Mouse (Mus musculus) central nervous system, embryonic 11.5 days (tissue): ENCODE measurements around the gene Galnt10. TPM values are rescaled to one million over a fixed set of nuclear protein-coding genes. Genes with fewer than 3 reads are reported as not detected.

Experiments used
- polyA plus RNA-seq: library from polyadenylated mRNA; depleted of rRNA; stranded (reverse); fragments of >200 nt; gene quantifications from 2 replicates; pipeline ENCODE4 v1.2.3, GENCODE M21; 2012; rRNA removed

Galnt10 gene
- polyA plus RNA-seq, result 13.1 and 15.4 TPM in 2 replicates

DNA sequence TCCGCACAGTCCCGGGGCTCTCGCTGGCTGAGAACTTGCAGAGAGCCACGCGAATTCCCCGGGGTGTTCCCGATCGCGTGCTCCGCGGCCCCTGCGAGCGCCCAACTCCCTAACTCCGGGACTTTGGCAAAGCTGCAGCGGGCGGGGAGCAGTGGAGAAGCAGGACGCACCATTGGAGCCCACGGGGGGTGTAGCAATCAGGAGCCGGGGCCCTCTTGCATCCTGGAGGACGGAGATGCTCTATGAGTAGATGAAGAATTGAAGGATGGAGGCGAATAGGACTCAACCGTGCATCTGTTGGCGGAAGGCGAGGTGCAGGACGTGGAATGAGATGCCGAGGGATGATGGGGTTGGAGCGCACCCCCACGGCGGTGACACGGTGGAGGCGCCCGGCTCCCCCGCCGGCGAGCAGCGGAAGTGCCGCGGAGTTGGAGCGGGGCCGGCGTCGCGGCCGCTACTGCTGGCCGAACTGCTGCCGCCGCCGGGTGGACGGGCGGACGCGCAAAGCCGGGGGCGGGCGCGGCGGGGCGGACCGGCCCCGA, at the start of gene Galnt10:
Gene Galnt10, plus strand, starts transcription at position 425 of the 542 bp plus-strand sequence.

DNA sequence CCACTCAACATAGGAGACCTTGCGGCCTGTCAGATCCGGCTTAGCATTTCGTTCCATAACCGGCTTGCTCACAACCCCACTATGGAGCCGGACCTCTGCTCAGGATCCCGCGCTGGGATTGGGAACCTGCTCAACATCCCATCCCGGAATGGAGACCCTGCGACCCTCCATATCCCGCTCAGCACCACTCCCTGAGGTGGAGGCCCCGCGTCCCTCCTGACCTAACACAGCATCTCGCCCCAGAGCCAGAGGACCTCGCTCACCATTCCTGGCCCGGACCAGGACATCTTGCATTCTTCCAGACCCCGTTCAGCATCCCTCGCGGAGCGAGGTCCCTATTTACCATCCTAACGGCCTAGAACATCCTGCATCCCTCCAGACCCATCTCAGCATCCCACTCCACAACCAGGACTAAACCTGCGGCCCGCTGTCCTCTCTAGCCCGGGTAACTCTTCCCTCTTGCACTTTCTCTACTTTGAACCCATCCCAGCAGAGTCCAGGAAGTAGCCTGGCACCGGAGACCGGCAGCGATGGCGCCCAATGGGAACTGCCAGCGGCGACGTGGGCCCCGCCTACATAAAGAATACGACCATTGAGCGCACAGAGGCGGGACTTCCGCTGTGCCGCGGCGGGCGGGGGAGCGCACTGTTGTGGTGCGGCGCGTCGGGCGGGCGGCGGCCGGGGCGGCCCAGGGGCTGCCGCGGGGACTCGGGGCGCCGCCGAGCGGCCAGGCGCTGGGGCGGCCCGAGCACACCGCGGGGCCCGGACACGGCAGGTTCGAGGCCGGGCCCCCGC, 155.9 kb downstream of the Galnt10 start, which contains the start of gene Sap30l:
Gene Sap30l, plus strand, starts transcription at position 667 of the 795 bp plus-strand sequence.

GRCm38 (mm10) chr11:57832552-57833201, 187.4 kb downstream of the Galnt10 start, which contains the start of gene Hand1:
Gene Hand1 (minus strand): TSS chr11:57832818.

Other genes with a start within 250 kb of the Galnt10 start
- gene Fam114a2, start 126.8 kb upstream of the Galnt10 start, polyA plus RNA-seq, result 58.2 and 58.6 TPM in 2 replicates
- 18.7 and 34.1 TPM in 2 replicates for gene Mfap3, start 126.8 kb upstream of the Galnt10 start, polyA plus RNA-seq
- gene Sap30l, start 156.2 kb downstream of the Galnt10 start, polyA plus RNA-seq, result 29.1 and 34.5 TPM in 2 replicates
- 2.0 and 6.0 TPM in 2 replicates for gene Hand1, start 187.4 kb downstream of the Galnt10 start, polyA plus RNA-seq